Mouse (Mus musculus): Measurements from ENCODE around the gene Anxa6.

DNA sequence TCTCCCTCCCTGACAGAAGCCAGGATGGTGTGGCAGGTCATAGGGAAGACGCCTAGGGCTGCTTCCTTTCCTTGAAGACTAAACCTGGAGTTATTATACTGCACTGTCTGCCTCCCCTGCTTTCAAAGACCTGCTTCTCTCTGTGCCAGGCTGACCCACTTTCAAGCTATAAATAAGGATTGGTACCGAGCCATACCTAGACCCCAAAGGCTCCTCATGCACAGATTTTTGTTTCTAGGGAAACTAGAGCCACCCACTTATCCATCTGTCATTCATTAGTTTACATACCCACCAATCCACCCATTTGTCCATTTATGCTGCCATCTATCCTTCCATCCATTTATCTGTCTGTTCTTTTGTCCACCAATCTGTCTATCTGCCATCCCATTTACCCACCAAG is 16.0 kb downstream of the Anxa6 start:
- TF ChIP-seq CTCF (conservative IDR thresholded peaks at IDR 0.05; ENCODE audit: low read length) (no peak), NANOG (IDR thresholded peaks at IDR 0.05; ENCODE audit: borderline replicate concordance, low read length) (no peak), POU5F1 (IDR thresholded peaks at IDR 0.05; ENCODE audit: borderline replicate concordance, low read length) (no peak)
